Mouse (Mus musculus) embryonic facial prominence, embryonic 15.5 days (tissue): ENCODE data around the gene Msh6. TPM values are rescaled to one million over a fixed set of nuclear protein-coding genes. Genes with fewer than 3 reads are reported as not detected.
"Not testable (repeated sequence)": the region's sequence is repeated elsewhere in the genome, so short reads cannot be mapped to it uniquely, and the experiment has no call there.

Source experiments
- ATAC-seq: fragments of 200-750 bp; cut with Nextera tagmentation; 2 replicates; pipeline ENCODE4 v1.8.0; 2017; ENCODE audit warnings: low read depth, moderate TSS enrichment; ENCODE audit not compliant: insufficient number of reproducible peaks, low FRiP score, low TSS enrichment
- H3K27ac ChIP-seq: fragments of 300-500 bp; sonication (generic); replicated peaks from 2 replicates; pipeline ENCODE4 v1.5.1; 2015; ENCODE audit warnings: mild to moderate bottlenecking, inconsistent platforms
- H3K27me3 ChIP-seq: fragments of 300-500 bp; sonication (generic); 2 replicates; pipeline ENCODE4 v1.6.1; 2015; ENCODE audit warnings: inconsistent platforms
- H3K36me3 ChIP-seq: fragments of 300-500 bp; sonication (generic); 2 replicates; pipeline ENCODE4 v1.6.1; 2015; ENCODE audit warnings: mild to moderate bottlenecking, inconsistent platforms
- H3K4me1 ChIP-seq: fragments of 300-500 bp; sonication (generic); 2 replicates; pipeline ENCODE4 v1.6.1; 2015; ENCODE audit warnings: inconsistent platforms
- H3K4me2 ChIP-seq: fragments of 300-500 bp; sonication (generic); replicated peaks from 2 replicates; pipeline ENCODE4 v1.6.1; 2015; ENCODE audit warnings: mild to moderate bottlenecking, inconsistent platforms
- H3K4me3 ChIP-seq: fragments of 300-500 bp; sonication (generic); replicated peaks from 2 replicates; pipeline ENCODE4 v1.5.1; 2015; ENCODE audit warnings: mild to moderate bottlenecking, inconsistent platforms
- H3K9ac ChIP-seq: fragments of 300-500 bp; sonication (generic); 2 replicates; pipeline ENCODE4 v1.6.1; 2015; ENCODE audit warnings: inconsistent platforms
- H3K9me3 ChIP-seq: fragments of 300-500 bp; sonication (generic); replicated peaks from 2 replicates; pipeline ENCODE4 v1.6.1; 2016; ENCODE audit warnings: inconsistent platforms
- WGBS: fragments of 180-500 bp; shearing (Covaris S2); methylation state at CpG from one replicate; pipeline ENCODE4 v1.1.7; 2015; 5-methylcytosine and 5-hydroxymethylcytosine counted together
- polyA plus RNA-seq: library from polyadenylated mRNA; unstranded; fragments of >200 nt; fragmentation: Nextera tagmentation; extraction: Ambion mirVana; gene quantifications from 2 replicates; pipeline ENCODE4 v1.2.1, GENCODE M21; 2015

Gene Msh6
- polyA plus RNA-seq, 1 experiment from 2014 or later: 40.0 TPM

DNA sequence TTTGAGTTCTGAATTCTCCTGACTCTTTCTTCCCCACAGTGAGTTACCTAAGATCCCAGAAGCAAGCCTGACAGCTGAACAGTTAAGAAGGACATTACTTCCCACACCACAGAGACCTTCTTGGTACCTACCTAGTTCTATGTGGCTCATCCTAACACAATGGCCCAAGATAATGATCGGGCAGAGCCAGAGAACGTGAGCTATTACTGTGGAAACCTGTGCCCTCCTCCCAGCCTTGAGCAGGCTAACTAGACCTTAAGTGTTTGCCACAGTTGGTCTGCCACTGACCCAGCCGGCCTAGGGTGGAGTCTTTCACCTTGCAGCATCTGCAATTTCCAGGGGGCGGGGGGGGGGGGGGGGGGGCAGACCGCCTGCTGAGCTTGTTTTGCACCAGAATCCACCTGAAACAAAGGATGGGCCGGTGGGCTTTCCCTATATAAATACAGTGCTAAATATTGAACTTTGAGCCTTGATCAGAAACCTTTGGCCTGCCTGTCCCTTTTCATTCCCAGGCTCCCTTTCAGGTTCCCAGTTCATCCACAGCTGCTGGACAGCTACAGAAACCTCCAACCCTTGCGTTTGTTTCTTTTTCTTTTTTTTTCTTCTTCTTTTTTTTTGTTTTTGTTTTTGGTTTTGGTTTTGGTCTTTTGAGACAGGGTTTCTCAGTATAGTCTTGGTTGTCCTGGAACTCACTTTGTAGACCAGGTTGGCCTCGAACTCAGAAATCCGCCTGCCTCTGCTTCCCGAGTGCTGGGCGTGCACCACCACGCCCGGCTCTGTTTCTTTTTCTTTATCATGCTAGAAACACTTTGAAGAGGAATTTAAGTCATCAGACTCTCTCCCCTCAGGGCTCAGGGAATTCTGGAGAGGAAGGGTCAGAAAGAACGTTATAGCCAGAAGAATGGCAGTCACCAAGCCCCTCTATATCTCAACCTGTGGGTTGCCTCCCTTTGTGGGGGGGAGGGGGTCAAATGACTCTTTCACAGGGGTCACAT lies 11.5 kb upstream of the Msh6 start:
- 88% methylated on average over 13 of the region's 14 CpGs for whole genome bisulfite sequencing
- no peak overlapping the region for H3K9ac ChIP-seq
- no peaks in the 10 kb centered on the region for H3K9me3 ChIP-seq
- H3K27ac ChIP-seq: no peak overlapping the region
- no peak overlapping the region for H3K4me2 ChIP-seq
- H3K4me3 ChIP-seq: no peak overlapping the region
- no peak for ATAC-seq
- H3K4me1 ChIP-seq: no peaks in the 10 kb centered on the region
- H3K27me3 ChIP-seq: no peaks in the 10 kb centered on the region
- no peaks in the 10 kb centered on the region for H3K36me3 ChIP-seq

DNA sequence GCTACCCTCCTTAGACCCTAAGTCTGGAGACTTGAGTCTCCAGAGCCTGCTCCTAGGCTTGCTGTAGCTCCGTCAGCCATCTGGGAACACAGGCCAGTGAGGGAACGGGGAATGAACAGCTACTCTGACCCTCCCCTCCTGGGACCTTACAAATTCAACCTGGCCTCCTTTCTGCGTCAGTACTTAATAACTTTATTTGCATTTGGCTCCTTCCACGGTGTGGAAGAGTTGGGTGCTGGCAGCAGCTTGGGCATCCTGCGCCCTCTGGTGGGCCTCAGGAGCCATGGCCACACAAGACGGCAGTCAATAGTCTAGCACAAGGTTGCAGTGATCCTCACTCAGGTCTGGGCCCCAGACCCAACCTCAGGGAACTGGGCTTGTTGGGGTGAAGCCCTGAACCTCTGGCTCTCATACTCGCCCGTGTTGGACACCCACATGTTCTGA lies 6.4 kb upstream of the Msh6 start:
- not testable (repeated sequence) for H3K27ac ChIP-seq, H3K9me3 ChIP-seq, H3K4me2 ChIP-seq, H3K27me3 ChIP-seq, H3K9ac ChIP-seq, H3K4me3 ChIP-seq, H3K36me3 ChIP-seq, H3K4me1 ChIP-seq
- WGBS: 30% methylated on average over 6 of the region's 8 CpGs
- peak; percentile 54; the same call in 1 of the 2 replicates for ATAC-seq

DNA sequence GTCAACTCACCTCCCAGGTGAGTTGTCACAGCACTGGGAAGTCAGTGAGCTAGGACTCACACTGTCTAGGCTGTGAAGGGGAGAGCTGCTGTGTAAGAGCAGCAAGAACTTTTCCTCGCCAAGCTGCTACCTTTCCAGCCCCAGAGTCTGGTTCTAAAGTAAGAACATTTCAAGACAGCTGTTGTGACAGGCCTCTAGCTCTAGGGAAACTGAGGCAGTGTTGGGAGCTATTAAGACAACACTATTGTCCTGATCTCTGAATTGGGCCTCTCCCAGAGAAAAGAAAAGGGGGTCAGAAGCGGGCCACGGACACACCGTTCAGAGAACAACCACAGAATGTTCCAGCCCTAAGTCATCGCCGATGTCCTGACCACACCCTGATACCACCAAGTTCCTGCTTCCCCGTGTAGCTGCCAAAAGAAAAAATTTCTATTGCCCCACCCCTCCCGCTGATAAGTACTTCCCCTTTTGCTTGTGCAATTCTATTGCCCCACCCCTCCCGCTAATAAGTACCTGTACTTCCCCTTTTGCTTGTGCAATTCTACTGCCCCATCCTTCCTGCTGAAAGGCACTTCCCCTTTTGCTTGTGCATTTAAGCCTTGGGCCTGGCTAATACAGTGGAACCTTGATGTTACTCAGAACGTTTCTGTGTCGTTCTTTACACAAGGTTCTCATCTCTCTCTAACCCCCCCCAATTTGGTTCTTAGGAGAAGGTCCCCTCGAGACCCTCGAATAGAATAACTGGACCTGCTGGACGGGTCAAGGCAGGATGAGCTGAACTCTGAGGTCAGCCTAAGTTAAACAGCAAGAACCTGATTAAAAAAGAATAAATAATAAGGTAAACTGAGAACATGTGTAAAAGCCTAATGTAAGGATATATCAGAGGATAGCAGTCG lies 2.9 kb upstream of the Msh6 start:
- ATAC-seq, H3K9me3 ChIP-seq, H3K9ac ChIP-seq, H3K4me2 ChIP-seq, H3K4me3 ChIP-seq, H3K27ac ChIP-seq, H3K27me3 ChIP-seq, H3K36me3 ChIP-seq: not testable (repeated sequence)
- peaks cover 14% of the 10 kb centered on the region for H3K4me1 ChIP-seq
- 74% methylated on average over 15 of the region's 15 CpGs for WGBS

DNA sequence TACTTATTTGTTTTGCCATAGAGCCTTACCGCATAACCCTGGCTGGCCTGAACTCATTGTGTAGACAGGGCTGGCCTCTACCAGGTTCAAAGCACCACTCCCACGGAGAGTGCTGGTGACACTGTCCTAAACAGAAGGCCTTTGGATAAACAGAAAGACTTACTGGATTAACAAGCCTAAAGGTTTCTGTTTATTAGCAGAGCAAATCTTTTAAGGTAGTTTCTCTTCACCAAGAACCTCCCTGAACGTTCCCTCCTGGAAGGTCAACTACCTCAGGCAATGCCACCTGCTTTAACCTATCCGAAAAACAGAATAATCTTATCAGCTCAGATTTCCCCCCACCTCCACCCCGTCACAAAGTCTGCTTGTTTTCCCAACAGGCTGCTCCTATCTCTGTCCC lies 2.0 kb upstream of the Msh6 start:
- Histone ChIP-seq H3K9ac (no peak overlapping the region), H3K36me3 (peaks cover 5% of the 10 kb centered on the region; the same call in 1 of the 2 replicates), H3K27me3 (no peaks in the 10 kb centered on the region), H3K27ac (no peak overlapping the region), H3K4me2 (no peak overlapping the region), H3K4me3 (no peak overlapping the region), H3K9me3 (no peaks in the 10 kb centered on the region), H3K4me1 (peaks cover 14% of the 10 kb centered on the region)
- WGBS: 62% methylated on average over 5 of the region's 5 CpGs
- ATAC-seq: no peak

DNA sequence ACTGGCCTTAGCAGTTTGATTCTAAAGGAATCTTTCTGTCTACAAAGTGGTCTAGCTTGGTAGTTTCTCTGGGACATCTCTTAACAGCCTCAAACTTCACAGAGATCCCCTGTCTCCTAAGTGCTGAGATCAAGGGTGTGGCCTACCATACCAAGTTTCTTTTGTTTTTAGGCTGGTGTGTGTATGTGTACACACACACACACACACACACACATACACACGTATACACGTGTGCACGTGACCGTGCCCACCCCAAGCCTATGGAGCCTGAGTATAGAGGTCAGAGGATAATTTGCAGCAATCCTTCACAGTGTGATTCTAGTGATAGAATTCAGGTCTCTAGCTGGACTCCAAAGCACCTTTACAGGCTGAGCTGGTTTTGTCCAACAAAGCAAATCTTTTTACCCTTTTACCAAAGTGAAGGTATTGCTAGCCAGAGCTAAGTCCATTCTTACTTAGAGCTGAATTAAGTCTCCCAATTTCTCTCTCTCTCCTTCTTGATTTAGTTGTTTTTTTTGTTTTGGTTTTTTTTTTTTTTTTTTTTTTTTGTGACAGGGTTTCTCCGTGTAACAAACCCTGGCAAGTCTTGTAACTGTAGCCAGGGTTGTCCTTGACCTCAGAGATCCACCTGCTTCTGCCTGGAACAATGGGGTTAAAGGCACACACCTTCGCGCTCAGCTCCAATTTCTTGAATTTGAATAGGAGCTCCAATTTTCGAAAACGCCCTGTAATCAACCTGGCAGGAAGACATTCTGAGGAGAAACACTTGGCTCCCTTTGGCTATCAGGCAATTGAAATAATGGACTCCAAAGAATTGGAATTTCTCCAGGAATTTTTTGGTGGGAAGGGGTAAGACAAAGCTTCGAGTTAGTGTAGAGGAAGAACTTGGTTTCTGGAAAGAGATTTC lies 1.3 kb upstream of the Msh6 start:
- H3K27ac ChIP-seq: 0 out of 2 replicates have a peak overlapping the region, but pooled peaks have one; percentile 91
- peak overlapping the region; percentile 69; the same call in 1 of the 2 replicates for H3K4me2 ChIP-seq
- H3K9me3 ChIP-seq: no peaks in the 10 kb centered on the region
- ATAC-seq: no peak
- WGBS: 61% methylated on average over 10 of the region's 10 CpGs
- no peak overlapping the region for H3K9ac ChIP-seq
- H3K4me3 ChIP-seq: no peak overlapping the region; the same call in 1 of the 2 replicates
- peaks cover 5% of the 10 kb centered on the region; the same call in 1 of the 2 replicates for H3K36me3 ChIP-seq
- peaks cover 14% of the 10 kb centered on the region for H3K4me1 ChIP-seq
- no peaks in the 10 kb centered on the region for H3K27me3 ChIP-seq

DNA sequence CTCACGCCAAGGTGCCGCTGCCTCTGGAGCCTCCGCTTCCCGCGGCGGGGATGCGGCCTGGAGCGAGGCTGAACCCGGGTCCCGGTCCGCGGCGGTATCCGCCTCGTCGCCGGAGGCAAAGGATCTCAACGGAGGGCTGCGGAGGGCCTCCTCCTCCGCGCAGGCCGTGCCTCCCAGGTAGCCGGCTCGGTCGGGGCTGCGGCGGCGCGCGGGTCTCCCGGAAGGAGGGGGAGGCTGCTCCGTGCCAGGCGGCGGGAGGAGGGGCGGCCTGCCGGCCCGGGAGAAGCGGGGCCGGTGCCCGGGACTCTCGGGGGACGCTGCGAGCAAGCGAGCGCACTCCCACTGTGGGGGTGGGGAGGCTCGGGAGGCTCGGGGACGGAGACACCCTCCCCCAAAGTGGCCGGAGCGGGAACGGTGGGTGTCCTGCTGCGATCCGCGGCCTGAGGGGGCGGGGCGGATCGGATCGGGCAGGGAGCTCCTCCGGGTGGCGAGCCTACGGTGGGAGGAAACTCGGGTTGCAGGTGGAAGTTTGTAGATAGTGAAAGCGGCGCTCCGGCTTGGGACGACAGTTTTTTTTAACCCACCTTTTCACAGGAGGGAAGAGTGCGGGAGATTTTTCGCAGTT lies 479 bp downstream of the Msh6 start:
- under 1% methylated on average over 59 of the region's 68 CpGs for WGBS

DNA sequence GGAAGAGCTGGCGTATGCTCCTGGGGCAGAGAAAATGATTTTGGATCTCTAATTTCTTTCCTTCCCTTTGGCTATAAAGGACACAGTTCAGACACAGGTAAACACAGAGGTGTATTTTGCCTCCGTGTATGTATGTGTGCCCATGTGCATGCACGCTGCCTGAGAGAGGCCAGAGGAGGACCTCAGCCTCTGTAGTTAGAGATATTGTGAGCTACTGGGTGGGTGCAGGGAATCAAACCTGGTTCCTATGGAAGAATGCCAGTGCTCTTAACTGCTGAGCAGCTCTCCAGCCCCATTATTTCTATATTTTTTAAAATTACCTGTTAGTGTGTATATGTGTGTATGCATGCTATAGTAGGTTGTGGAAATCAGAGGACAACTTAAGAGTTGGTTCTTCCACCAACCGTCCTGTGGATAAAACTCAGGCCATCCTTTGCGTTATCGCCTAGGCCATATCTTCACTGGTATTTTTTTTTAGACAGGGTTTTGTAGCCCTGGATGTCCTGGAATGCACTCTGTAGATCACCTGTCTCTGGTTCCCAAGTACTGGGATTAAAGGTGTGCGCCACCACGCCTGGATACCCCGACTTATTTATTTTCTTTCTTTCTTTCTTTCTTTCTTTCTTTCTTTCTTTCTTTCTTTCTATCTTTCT lies 1.4 kb downstream of the Msh6 start:
- Histone ChIP-seq H3K36me3 (peaks cover 12% of the 10 kb centered on the region), H3K27me3 (no peaks in the 10 kb centered on the region), H3K4me3 (peak overlapping the region; percentile 98), H3K4me2 (peak overlapping the region; percentile 69), H3K9me3 (no peaks in the 10 kb centered on the region), H3K27ac (no peak overlapping the region), H3K4me1 (peaks cover 14% of the 10 kb centered on the region), H3K9ac (no peak overlapping the region)
- WGBS: 66% methylated on average over 9 of the region's 9 CpGs
- no peak for ATAC-seq

More for the DNA sequence above, 479 bp downstream of the Msh6 start:
- no peaks in the 10 kb centered on the region for H3K9me3 ChIP-seq
- H3K27ac ChIP-seq: peak overlapping the region; percentile 88
- H3K9ac ChIP-seq: peak overlapping the region; percentile 88
- no peaks in the 10 kb centered on the region for H3K27me3 ChIP-seq
- H3K4me2 ChIP-seq: peak overlapping the region; percentile 69
- H3K4me1 ChIP-seq: peaks cover 14% of the 10 kb centered on the region
- peak; percentile 64 for ATAC-seq
- peak overlapping the region; percentile 98 for H3K4me3 ChIP-seq
- H3K36me3 ChIP-seq: peaks cover 5% of the 10 kb centered on the region; the same call in 1 of the 2 replicates

DNA sequence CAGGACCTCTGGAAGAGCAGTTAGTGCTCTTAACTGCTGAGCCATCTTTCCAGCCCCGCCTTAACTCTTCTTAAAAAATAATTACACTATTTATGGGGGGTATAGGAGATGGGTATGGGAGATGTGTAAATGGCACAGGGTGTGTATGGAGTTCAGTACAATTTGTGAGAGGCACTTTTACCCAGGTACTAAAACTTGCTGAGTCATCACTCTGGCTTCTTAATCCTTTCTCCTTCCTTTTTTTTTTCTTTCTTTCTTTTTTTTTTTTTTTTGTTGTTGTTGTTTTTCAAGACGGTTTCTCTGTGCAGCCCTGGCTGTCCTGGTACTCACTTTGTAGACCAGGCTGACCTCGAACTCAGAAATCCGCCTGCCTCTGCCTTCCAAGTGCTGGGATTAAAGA lies 2.1 kb downstream of the Msh6 start:
- not testable (repeated sequence) for H3K4me3 ChIP-seq, H3K9me3 ChIP-seq, H3K27ac ChIP-seq, ATAC-seq, H3K4me2 ChIP-seq, H3K27me3 ChIP-seq, H3K9ac ChIP-seq
- Histone ChIP-seq H3K36me3 (peaks cover 17% of the 10 kb centered on the region), H3K4me1 (peaks cover 14% of the 10 kb centered on the region)
- WGBS: 85% methylated on average over 4 of the region's 4 CpGs

DNA sequence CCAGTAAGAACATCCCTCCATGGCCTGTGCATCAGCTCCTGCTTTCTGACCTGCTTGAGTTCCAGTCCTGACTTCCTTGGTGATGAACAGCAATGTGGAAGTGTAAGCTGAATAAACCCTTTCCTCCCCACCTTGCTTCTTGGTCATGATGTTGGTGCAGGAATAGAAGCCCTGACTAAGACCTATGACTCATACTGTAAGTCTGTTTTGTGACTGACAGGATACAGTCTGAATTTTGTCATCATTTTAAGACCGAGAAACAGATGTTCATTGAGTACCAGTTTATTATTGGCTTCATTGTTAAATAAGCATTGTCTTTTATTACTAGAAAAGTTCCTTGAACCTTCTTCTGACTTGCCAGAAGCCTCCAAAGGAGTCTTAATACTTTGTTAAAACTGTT lies 4.8 kb downstream of the Msh6 start:
- H3K36me3 ChIP-seq: peaks cover 38% of the 10 kb centered on the region
- not testable (repeated sequence) for H3K27me3 ChIP-seq, H3K9me3 ChIP-seq, ATAC-seq, H3K27ac ChIP-seq, H3K4me1 ChIP-seq, H3K9ac ChIP-seq, H3K4me3 ChIP-seq, H3K4me2 ChIP-seq
- WGBS: 63% methylated on average over 1 of the region's 1 CpGs

DNA sequence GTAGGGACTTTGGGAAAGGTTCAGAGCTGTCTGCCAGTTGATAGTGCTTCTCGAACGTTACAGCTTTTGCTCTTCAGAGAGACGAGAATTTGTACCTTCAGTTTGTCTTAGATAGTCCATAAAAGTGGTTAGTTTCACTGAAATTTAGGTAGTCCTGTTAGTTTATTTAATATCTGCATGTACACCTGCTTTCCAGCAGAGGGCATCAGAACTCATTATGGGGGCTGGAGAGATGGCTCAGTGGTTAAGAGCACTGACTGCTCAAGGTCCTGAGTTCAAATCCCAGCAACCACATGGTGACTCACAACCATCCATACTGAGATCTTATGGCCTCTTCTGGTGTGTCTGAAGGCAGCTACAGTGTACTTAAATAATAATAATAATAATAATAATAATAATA lies 7.2 kb downstream of the Msh6 start:
- no peaks in the 10 kb centered on the region for H3K9me3 ChIP-seq
- no peaks in the 10 kb centered on the region for H3K4me1 ChIP-seq
- no peak overlapping the region for H3K4me3 ChIP-seq
- H3K27me3 ChIP-seq: no peaks in the 10 kb centered on the region
- ATAC-seq: no peak
- no peak overlapping the region for H3K27ac ChIP-seq
- no peak overlapping the region for H3K4me2 ChIP-seq
- H3K9ac ChIP-seq: no peak overlapping the region
- H3K36me3 ChIP-seq: peaks cover 60% of the 10 kb centered on the region
- 89% methylated on average over 3 of the region's 3 CpGs for WGBS
